Mouse (Mus musculus): ENCODE data around the gene Gnpat. TPM values are rescaled to one million over a fixed set of nuclear protein-coding genes. Genes with fewer than 3 reads are reported as not detected.

Gene Gnpat
- total RNA-seq (2012; rRNA removed), result 102 and 136 TPM in 2 replicates

DNA sequence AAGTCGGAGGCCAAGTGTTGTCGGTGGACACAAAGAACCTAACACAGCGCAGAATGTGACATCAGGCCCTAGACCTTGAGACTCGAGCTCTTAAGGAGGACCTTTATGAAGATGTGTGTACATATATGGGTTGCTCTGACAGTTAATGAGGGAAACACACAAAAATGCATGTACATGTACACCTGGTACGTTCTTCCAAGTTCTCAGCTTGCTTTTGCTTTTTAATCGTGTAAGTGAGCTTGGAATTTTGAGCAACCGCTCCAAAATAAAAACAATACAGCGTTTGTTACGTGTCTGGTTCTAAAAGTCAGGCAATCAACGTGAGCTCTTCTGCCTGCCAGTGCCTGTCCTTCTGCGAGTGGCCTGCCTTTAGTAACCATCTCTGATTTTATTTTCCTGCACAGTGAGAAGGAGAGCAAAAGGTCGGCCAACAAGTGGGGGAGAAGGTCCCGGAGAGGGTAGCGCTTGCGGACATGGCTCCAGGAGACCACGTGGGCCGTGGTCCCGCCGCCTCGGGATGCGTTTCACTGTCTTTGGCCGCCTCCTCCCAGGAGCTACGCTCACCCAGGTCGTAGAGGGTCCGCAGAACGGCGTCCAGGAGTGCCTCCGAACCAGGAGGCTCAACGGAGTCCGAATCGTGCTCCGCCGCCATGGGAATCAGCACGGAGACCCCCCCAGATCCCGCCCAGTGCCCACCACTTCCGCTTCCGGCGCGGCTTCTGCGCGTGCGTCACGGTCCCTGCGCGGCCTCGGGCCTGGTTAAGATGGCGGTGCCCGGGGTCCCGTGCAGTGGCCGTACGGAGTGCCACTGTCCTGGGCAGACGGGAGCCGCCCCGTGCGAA is at the start of gene Gnpat, which contains the start of gene 2810004N23Rik:
Gene Gnpat (plus strand): TSS at position 713 of the 842 bp plus-strand sequence.
Gene 2810004N23Rik (minus strand): TSS at position 800 of the 842 bp plus-strand sequence.
- Histone ChIP-seq H3K36me3 (ENCODE audit: control insufficient read depth, insufficient read depth, low read length, poor library complexity, severe bottlenecking) (peaks cover 23% of the 10 kb centered on the region), H3K9ac (ENCODE audit: insufficient read depth, low read depth, low read length, poor library complexity, severe bottlenecking) (peak within 1 kb of the TSS; percentile 95), H3K4me1 (ENCODE audit: control insufficient read depth in 2 of 2, insufficient read depth in 2 of 2, low read length in 2 of 2, poor library complexity in 1 of 2) (peaks cover 0 to 9% of the 10 kb centered on the region in 2 experiments; a peak in 1 of 4 replicates), H3K27ac (ENCODE audit: insufficient read depth, low read depth, low read length, poor library complexity, severe bottlenecking) (peak within 1 kb of the TSS; percentile 61), H3K9me3 (ENCODE audit: control insufficient read depth, insufficient read depth, low read depth, low read length) (no peaks in the 10 kb centered on the region), H3K4me3 (ENCODE audit: insufficient read depth in 1 of 2, low read depth in 1 of 2, low read length in 2 of 2, poor library complexity in 1 of 2, severe bottlenecking in 1 of 2) (peak within 1 kb of the TSS; percentile 78 to 98)
- no peak for TF ChIP-seq CHD2 (IDR thresholded peaks at IDR 0.05; ENCODE audit: low read depth, low read length)
- no peak for TF ChIP-seq MAFK (IDR thresholded peaks at IDR 0.05; ENCODE audit: insufficient read depth, low read depth, low read length)
- peak; percentile 73 for TF ChIP-seq HCFC1 (IDR thresholded peaks at IDR 0.05; ENCODE audit: borderline replicate concordance, insufficient read depth, low read length)
- no peak for TF ChIP-seq ZNF384 (IDR thresholded peaks at IDR 0.05; ENCODE audit: low read depth, low read length)
- in situ Hi-C loops (cut with MboI; ENCODE audit: low sequenced_read_pairs in 2 of 2, unreplicated experiment in 2 of 2), result no loop called here
- DNase-seq (ENCODE audit: low read depth, low spot score), result peak; percentile 72

DNA sequence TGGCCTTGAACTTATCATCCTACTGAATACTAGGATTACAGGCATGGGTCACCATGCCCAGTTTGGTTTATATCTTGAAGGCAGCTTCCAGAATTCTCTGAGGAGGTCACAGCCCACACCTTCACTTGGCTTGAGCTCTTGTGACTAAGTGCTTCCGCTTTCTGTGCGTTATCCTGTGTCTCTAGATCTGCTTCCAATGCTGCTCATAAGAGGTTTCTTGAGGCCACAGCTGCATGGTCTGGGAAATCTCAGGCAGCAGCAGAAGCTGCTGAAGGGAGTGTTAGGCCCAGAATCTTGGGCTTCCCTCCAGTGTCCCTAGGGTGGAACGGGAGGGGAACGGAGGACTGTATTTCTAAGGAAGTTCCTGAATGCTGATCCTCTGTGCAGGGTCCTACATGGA is 49.5 kb upstream of the Gnpat start:
- Histone ChIP-seq H3K4me1 (ENCODE audit: control insufficient read depth in 2 of 2, insufficient read depth in 2 of 2, low read length in 2 of 2, poor library complexity in 1 of 2) (peaks cover 0 to 2% of the 10 kb centered on the region in 2 experiments; a peak in 1 of 4 replicates), H3K36me3 (ENCODE audit: control insufficient read depth, insufficient read depth, low read length, poor library complexity, severe bottlenecking) (no peaks in the 10 kb centered on the region; the same call in 1 of the 2 replicates), H3K9me3 (ENCODE audit: control insufficient read depth, insufficient read depth, low read depth, low read length) (no peaks in the 10 kb centered on the region), H3K27ac (ENCODE audit: insufficient read depth, low read depth, low read length, poor library complexity, severe bottlenecking) (no peak overlapping the region), H3K4me3 (ENCODE audit: insufficient read depth in 1 of 2, low read depth in 1 of 2, low read length in 2 of 2, poor library complexity in 1 of 2, severe bottlenecking in 1 of 2) (no peak overlapping the region), H3K9ac (ENCODE audit: insufficient read depth, low read depth, low read length, poor library complexity, severe bottlenecking) (no peak overlapping the region)
- in situ Hi-C loops (cut with MboI; ENCODE audit: low sequenced_read_pairs in 2 of 2, unreplicated experiment in 2 of 2), result no loop called here
- no peak for DNase-seq (ENCODE audit: low read depth, low spot score)
- TF ChIP-seq ZNF384 (IDR thresholded peaks at IDR 0.05; ENCODE audit: low read depth, low read length), result no peak
- no peak for TF ChIP-seq MAFK (IDR thresholded peaks at IDR 0.05; ENCODE audit: insufficient read depth, low read depth, low read length)
- TF ChIP-seq HCFC1 (IDR thresholded peaks at IDR 0.05; ENCODE audit: borderline replicate concordance, insufficient read depth, low read length), result no peak
- TF ChIP-seq CHD2 (IDR thresholded peaks at IDR 0.05; ENCODE audit: low read depth, low read length), result no peak
- TF ChIP-seq ZC3H11A (IDR thresholded peaks at IDR 0.05; ENCODE audit: borderline replicate concordance, low read depth, low read length), result no peak

GRCm38 (mm10) chr8:124815870-124816269 is 47.0 kb upstream of the Gnpat start:
- H3K27ac ChIP-seq (ENCODE audit: insufficient read depth, low read depth, low read length, poor library complexity, severe bottlenecking), result no peak overlapping the region
- in situ Hi-C loops (cut with MboI; ENCODE audit: low sequenced_read_pairs in 2 of 2, unreplicated experiment in 2 of 2), result no loop called here
- no peak overlapping the region for H3K4me3 ChIP-seq (ENCODE audit: insufficient read depth in 1 of 2, low read depth in 1 of 2, low read length in 2 of 2, poor library complexity in 1 of 2, severe bottlenecking in 1 of 2)
- DNase-seq (ENCODE audit: low read depth, low spot score), result no peak
- no peaks in the 10 kb centered on the region; the same call in 1 of the 2 replicates for H3K36me3 ChIP-seq (ENCODE audit: control insufficient read depth, insufficient read depth, low read length, poor library complexity, severe bottlenecking)
- H3K9me3 ChIP-seq (ENCODE audit: control insufficient read depth, insufficient read depth, low read depth, low read length), result no peaks in the 10 kb centered on the region
- H3K9ac ChIP-seq (ENCODE audit: insufficient read depth, low read depth, low read length, poor library complexity, severe bottlenecking), result no peak overlapping the region
- H3K4me1 ChIP-seq (ENCODE audit: control insufficient read depth in 2 of 2, insufficient read depth in 2 of 2, low read length in 2 of 2, poor library complexity in 1 of 2), result peaks cover 0 to 2% of the 10 kb centered on the region in 2 experiments; a peak in 1 of 4 replicates
- TF ChIP-seq ZC3H11A (IDR thresholded peaks at IDR 0.05; ENCODE audit: borderline replicate concordance, low read depth, low read length), result no peak

GRCm38 (mm10) chr8:124816866-124817265 is 46.0 kb upstream of the Gnpat start:
- in situ Hi-C loops (cut with MboI; ENCODE audit: low sequenced_read_pairs in 2 of 2, unreplicated experiment in 2 of 2), result no loop called here
- Histone ChIP-seq H3K4me3 (ENCODE audit: insufficient read depth in 1 of 2, low read depth in 1 of 2, low read length in 2 of 2, poor library complexity in 1 of 2, severe bottlenecking in 1 of 2) (no peak overlapping the region), H3K36me3 (ENCODE audit: control insufficient read depth, insufficient read depth, low read length, poor library complexity, severe bottlenecking) (no peaks in the 10 kb centered on the region; the same call in 1 of the 2 replicates), H3K9ac (ENCODE audit: insufficient read depth, low read depth, low read length, poor library complexity, severe bottlenecking) (no peak overlapping the region), H3K9me3 (ENCODE audit: control insufficient read depth, insufficient read depth, low read depth, low read length) (no peaks in the 10 kb centered on the region), H3K27ac (ENCODE audit: insufficient read depth, low read depth, low read length, poor library complexity, severe bottlenecking) (no peak overlapping the region), H3K4me1 (ENCODE audit: control insufficient read depth in 2 of 2, insufficient read depth in 2 of 2, low read length in 2 of 2, poor library complexity in 1 of 2) (no peaks in the 10 kb centered on the region)
- DNase-seq (ENCODE audit: low read depth, low spot score), result no peak
- TF ChIP-seq CHD2 (IDR thresholded peaks at IDR 0.05; ENCODE audit: low read depth, low read length) (no peak), ZNF384 (IDR thresholded peaks at IDR 0.05; ENCODE audit: low read depth, low read length) (no peak), ZC3H11A (IDR thresholded peaks at IDR 0.05; ENCODE audit: borderline replicate concordance, low read depth, low read length) (no peak), HCFC1 (IDR thresholded peaks at IDR 0.05; ENCODE audit: borderline replicate concordance, insufficient read depth, low read length) (no peak), MAFK (IDR thresholded peaks at IDR 0.05; ENCODE audit: insufficient read depth, low read depth, low read length) (no peak)
